Mouse (Mus musculus) embryo, embryonic 11.5 days (tissue): ENCODE data around the gene Crim1.

ENCODE experiments used
- DNase-seq: peaks from one replicate; pipeline ENCODE4 v3.0.0-alpha.2; 2012; ENCODE audit warnings: low read depth, low spot score

The Crim1 gene

GRCm38 (mm10) chr17:78326381-78326780 is 126.3 kb downstream of the Crim1 start:
- no peak for DNase-seq

GRCm38 (mm10) chr17:78327187-78327586 is 127.1 kb downstream of the Crim1 start:
- no peak for DNase-seq

- peak; percentile 17 for DNase-seq
Observed at GRCm38 (mm10) chr17:78328287-78328686, 128.2 kb downstream of the Crim1 start.

- no peak for DNase-seq
Observed at GRCm38 (mm10) chr17:78331438-78331837, 131.4 kb downstream of the Crim1 start.

- no peak for DNase-seq
Observed at GRCm38 (mm10) chr17:78333275-78333674, 133.2 kb downstream of the Crim1 start.

GRCm38 (mm10) chr17:78335250-78335649 is 135.2 kb downstream of the Crim1 start:
- no peak for DNase-seq

GRCm38 (mm10) chr17:78343688-78344087 is 143.6 kb downstream of the Crim1 start:
- no peak for DNase-seq

- no peak for DNase-seq
Observed at GRCm38 (mm10) chr17:78347111-78347801, 147.2 kb downstream of the Crim1 start.

GRCm38 (mm10) chr17:78351676-78352499 is 151.8 kb downstream of the Crim1 start:
- DNase-seq = no peak

- no peak for DNase-seq
Observed at GRCm38 (mm10) chr17:78352500-78352855, 152.4 kb downstream of the Crim1 start.

- DNase-seq = no peak
Observed at GRCm38 (mm10) chr17:78354411-78354810, 154.4 kb downstream of the Crim1 start.

- DNase-seq = no peak
Observed at GRCm38 (mm10) chr17:78354871-78355270, 154.8 kb downstream of the Crim1 start.

GRCm38 (mm10) chr17:78355611-78356010 is 155.6 kb downstream of the Crim1 start:
- no peak for DNase-seq

GRCm38 (mm10) chr17:78357753-78358152 is 157.7 kb downstream of the Crim1 start:
- DNase-seq = no peak

GRCm38 (mm10) chr17:78358251-78358726 is 158.2 kb downstream of the Crim1 start:
- DNase-seq = no peak

GRCm38 (mm10) chr17:78361939-78362728 is 162.1 kb downstream of the Crim1 start:
- no peak for DNase-seq

- no peak for DNase-seq
Observed at GRCm38 (mm10) chr17:78364555-78365302, 164.7 kb downstream of the Crim1 start.

- no peak for DNase-seq
Observed at GRCm38 (mm10) chr17:78366070-78366469, 166.0 kb downstream of the Crim1 start.

GRCm38 (mm10) chr17:78368481-78368880 is 168.4 kb downstream of the Crim1 start:
- no peak for DNase-seq

GRCm38 (mm10) chr17:78370445-78370844 is 170.4 kb downstream of the Crim1 start:
- DNase-seq = no peak

- no peak for DNase-seq
Observed at GRCm38 (mm10) chr17:78373174-78373573, 173.1 kb downstream of the Crim1 start.
